Comparison of ENCODE assay signal across 10 mouse cellular contexts in the genomic region with DNA sequence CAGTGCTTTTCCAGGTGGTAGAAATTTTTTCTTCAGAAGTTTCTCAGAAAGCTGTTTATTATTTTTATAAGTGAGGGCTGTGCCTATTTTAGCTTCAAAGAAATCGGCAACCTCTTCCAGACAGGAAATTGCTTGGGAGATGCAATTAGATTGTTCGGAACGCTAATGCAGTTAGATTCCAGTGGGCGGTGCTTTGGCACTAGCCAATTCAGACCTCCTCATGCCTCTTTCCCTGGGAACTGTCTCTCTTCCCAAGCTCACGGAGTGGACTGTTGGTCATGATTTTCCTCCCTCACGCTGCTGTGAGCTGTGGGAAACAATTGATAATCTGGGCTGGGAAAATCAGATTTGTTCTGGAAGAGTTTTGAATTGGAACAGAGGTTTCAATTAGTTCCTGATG. TPM values are rescaled to one million over a fixed set of nuclear protein-coding genes. Genes with fewer than 3 reads are reported as not detected.
DNase-seq lines count a peak whose midpoint lies in the region; ATAC-seq and TF ChIP-seq lines count a peak whose summit lies in the region.
"Had no signal": no experiment of that assay in that cellular context is flagged by ENCODE, and none has a peak within 500 bp of the region (broad histone marks: within the 10 kb centered on the region; RNA-seq: fewer than 3 reads in every experiment).

No protein-coding gene starts in this region.

- ATAC-seq in embryonic facial prominence, embryonic 12.5 days (ENCODE audit: insufficient number of reproducible peaks, insufficient read depth, low FRiP score, low TSS enrichment): no peak
- no peak for ATAC-seq in hindbrain, embryonic 16.5 days
- ATAC-seq in monocyte, adult 5-6 weeks (replicated peaks; ENCODE audit: insufficient number of reproducible peaks, low FRiP score, low TSS enrichment, poor library complexity, severe bottlenecking): no peak

- no peak overlapping the region for H3K9ac ChIP-seq in embryonic facial prominence, embryonic 12.5 days
- H3K9ac ChIP-seq in hindbrain, embryonic 16.5 days (ENCODE audit: low read depth, low read length): no peak overlapping the region

- WGBS in embryonic facial prominence, embryonic 12.5 days: 10% methylated on average over 6 of the region's 6 CpGs
- WGBS in hindbrain, embryonic 16.5 days: 30% methylated on average over 6 of the region's 6 CpGs

- peak overlapping the region; percentile 66 for H3K4me3 ChIP-seq in gastrocnemius, adult 2 months
- no peak overlapping the region for H3K4me3 ChIP-seq in embryonic facial prominence, embryonic 12.5 days
- H3K4me3 ChIP-seq in hindbrain, embryonic 16.5 days (ENCODE audit: low read length): no peak overlapping the region

- peak; percentile 44 for DNase-seq in gastrocnemius, adult 2 months
- DNase-seq in gastrocnemius, adult 8-10 months (ENCODE audit: low spot score in 2 of 2): no peak
- DNase-seq in lung, postnatal 4 days: peak; percentile 45 to 51
- no peak for DNase-seq in spleen, adult 18-20 months
- DNase-seq in ovary, adult 18-20 months (ENCODE audit: low spot score): no peak
- DNase-seq: cerebellum, adult 9-10 months had no signal

- TF ChIP-seq CTCF in gastrocnemius, adult 2 months (IDR thresholded peaks at IDR 0.05): no peak

- no peaks in the 10 kb centered on the region for H3K9me3 ChIP-seq in embryonic facial prominence, embryonic 12.5 days
- no peaks in the 10 kb centered on the region for H3K9me3 ChIP-seq in hindbrain, embryonic 16.5 days (ENCODE audit: control insufficient read depth, low read length)

- peak overlapping the region; percentile 72 for H3K27ac ChIP-seq in gastrocnemius, adult 2 months
- peak overlapping the region; percentile 47; the same call in 1 of the 2 replicates for H3K27ac ChIP-seq in embryonic facial prominence, embryonic 12.5 days
- H3K27ac ChIP-seq in hindbrain, embryonic 16.5 days (ENCODE audit: low read depth, low read length): no peak overlapping the region
- H3K27ac ChIP-seq: macrophage had no signal

- H3K36me3 ChIP-seq in embryonic facial prominence, embryonic 12.5 days: no peaks in the 10 kb centered on the region
- no peaks in the 10 kb centered on the region for H3K36me3 ChIP-seq in hindbrain, embryonic 16.5 days (ENCODE audit: control insufficient read depth, insufficient read depth, low read length)

- H3K4me2 ChIP-seq in embryonic facial prominence, embryonic 12.5 days (replicated peaks): peak overlapping the region; percentile 30
- H3K4me2 ChIP-seq in hindbrain, embryonic 16.5 days (ENCODE audit: low read length): 0 out of 2 replicates have a peak overlapping the region, but pooled peaks have one; percentile 1

- H3K4me1 ChIP-seq in embryonic facial prominence, embryonic 12.5 days: peaks cover 9% of the 10 kb centered on the region
- H3K4me1 ChIP-seq in hindbrain, embryonic 16.5 days (ENCODE audit: control insufficient read depth, insufficient read depth, low read depth, low read length): no peaks in the 10 kb centered on the region

- no peaks in the 10 kb centered on the region for H3K27me3 ChIP-seq in embryonic facial prominence, embryonic 12.5 days
- H3K27me3 ChIP-seq in hindbrain, embryonic 16.5 days (replicated peaks; ENCODE audit: control insufficient read depth, insufficient read depth, low read length): no peaks in the 10 kb centered on the region

- intact Hi-C loops in gastrocnemius, adult 2 months (cut with DNase I): no loop called here

RNA-seq across cellular contexts. Expression of gene Gab1, which starts 15.1 kb away (rescaled TPM):
- total RNA-seq in gastrocnemius, adult 2 months (2021): 10 to 100 TPM; 11.7 to 14.3 TPM
- total RNA-seq in gastrocnemius, adult 8-10 months (2022): 10 to 100 TPM in 3 of 4 experiments, 1 to 10 TPM in 1; 9.0 to 12.8 (median 11.5) TPM
- 24.4 and 26.9 TPM in 2 replicates for polyA plus RNA-seq in embryonic facial prominence, embryonic 12.5 days (2016; fragmentation: Nextera tagmentation; extraction: Ambion mirVana)
- polyA plus RNA-seq in hindbrain, embryonic 16.5 days (2015; fragmentation: Nextera tagmentation; extraction: Ambion mirVana): 9.3 and 13.1 TPM in 2 replicates
- total RNA-seq in monocyte, adult 5-6 weeks (2017): 0.43 to 0.49 TPM in 2 of 3 replicates, not detected in the other

Comparison
In these comparisons a context has a peak if more than half of its experiments do, and no peak if none do; other contexts are left out.
1. DNase-seq: peak in gastrocnemius, adult 2 months (single experiment) and lung, postnatal 4 days (2 of 2); none in gastrocnemius, adult 8-10 months (0 of 2), spleen, adult 18-20 months (0 of 2) and ovary, adult 18-20 months (single experiment).